Mouse (Mus musculus): Measurements from ENCODE around the gene Olfr572.

Gene Olfr572

GRCm38 (mm10) chr7:102924109-102924508 is at the start of gene Olfr572:
Gene Olfr572, plus strand, starts transcription at chr7:102924409.
- no peak for DNase-seq (ENCODE audit: low spot score in 2 of 2)

GRCm38 (mm10) chr7:102876822-102877221 is 47.4 kb upstream of the Olfr572 start, which contains the start of gene Olfr568:
Gene Olfr568, plus strand, starts transcription at chr7:102877122.
- no peak for DNase-seq (ENCODE audit: low spot score in 2 of 2)

DNA sequence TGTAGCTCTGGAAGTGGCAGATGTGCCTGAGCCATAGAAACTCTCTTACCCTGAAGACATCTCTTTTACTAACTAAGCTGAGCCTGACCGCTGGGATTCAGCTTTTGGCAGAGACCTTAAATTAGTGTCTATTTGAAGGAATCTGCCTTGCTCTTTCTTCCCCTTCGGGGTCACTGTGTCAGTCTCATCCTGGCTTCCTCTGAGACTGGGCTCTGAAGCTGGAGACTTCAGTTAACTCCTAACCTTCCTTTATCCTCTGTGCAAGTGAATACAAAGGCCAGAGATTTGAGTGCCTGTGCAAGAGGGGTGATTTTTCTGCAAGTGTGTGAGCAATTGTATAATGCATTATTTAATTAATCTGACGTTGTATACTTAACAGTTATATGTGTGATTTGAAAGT is 33.4 kb upstream of the Olfr572 start, which contains the start of gene Olfr569:
Olfr569 (minus strand) TSS at position 101 of the 400 bp plus-strand sequence.
- DNase-seq (ENCODE audit: low spot score in 2 of 2), result no peak

GRCm38 (mm10) chr7:102915261-102915660 is 8.9 kb upstream of the Olfr572 start:
- no peak for DNase-seq (ENCODE audit: low spot score in 2 of 2)

DNA sequence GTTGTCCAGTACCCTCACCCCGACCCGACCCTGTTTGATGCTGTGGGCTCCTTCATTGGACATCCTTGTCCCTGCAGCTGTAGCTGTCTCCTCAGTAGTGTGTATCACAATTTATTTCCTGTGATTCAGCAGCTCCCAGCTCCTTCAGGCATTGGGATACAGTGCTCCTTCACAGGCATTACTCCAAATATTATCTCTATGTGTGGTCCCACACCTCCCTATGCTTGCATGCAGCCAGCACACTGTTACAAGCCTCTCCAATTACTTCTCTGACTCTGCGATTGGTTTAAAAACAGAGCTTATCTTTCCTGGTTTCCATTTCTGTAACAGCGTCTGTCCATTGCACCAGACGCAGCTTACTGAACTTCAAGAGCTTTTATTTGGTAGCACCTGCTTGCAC is 7.8 kb upstream of the Olfr572 start:
- DNase-seq (ENCODE audit: low spot score in 2 of 2), result no peak

DNA sequence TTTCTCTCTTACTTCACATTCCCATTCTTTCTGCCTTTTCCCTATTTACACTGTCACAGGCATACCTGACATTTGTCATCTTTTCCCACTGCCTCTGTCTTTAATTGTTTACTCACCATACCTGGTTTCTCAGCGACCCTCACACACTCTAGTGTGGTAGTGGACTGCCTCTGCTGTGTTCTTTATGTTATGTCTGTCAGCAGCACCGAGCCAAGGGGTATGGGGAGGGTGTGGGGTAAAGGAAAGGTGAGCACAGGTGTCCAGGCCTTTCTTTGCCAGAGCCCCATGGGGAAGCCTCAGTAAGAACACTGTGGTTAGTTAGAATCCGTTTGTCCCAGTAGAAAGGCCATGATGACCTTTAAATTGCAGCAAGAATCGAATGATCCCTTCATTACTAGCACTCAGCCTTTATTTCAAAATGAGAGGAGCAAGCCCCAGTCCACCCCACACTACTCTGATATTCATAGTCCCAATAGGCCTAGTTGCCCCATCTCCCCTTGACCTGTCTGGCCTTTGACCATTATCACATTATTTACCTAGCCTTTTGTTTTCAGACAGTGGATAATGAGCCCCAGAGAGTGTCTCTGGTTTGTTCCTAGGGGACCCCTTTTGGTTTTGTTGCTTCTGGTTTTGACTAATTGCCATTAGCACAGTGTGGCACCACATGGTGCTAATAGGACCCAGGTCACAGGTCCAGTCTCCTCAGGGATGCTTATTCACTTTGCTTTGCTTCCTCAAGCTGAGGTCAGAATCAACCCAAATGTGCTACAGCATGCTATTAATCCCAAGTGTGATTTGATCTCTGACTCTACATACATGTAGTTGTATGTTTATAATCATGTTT is 7.0 kb upstream of the Olfr572 start, which contains the start of gene Olfr571:
Olfr571 (minus strand) TSS at position 505 of the 844 bp plus-strand sequence.
- no peak for DNase-seq (ENCODE audit: low spot score in 2 of 2)

DNA sequence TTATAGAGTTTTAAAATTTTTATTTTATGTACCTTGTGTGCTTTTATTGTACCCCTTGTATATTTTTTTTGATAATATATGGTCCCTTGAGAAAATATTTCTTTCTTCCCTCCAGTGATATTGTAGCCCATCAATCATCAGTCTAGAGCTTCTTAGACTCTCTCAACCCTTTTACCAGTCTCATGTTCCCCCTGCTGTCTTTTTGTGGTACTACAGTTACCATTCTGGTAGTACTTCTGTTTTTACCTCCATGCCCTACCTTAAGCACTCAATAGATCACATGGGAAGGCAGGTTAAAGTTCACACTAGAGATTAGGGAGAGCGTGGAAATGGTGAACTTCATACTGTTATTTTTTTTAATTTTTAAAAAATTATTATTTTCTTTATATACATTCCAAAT is 4.6 kb upstream of the Olfr572 start:
- no peak for DNase-seq (ENCODE audit: low spot score in 2 of 2)

DNA sequence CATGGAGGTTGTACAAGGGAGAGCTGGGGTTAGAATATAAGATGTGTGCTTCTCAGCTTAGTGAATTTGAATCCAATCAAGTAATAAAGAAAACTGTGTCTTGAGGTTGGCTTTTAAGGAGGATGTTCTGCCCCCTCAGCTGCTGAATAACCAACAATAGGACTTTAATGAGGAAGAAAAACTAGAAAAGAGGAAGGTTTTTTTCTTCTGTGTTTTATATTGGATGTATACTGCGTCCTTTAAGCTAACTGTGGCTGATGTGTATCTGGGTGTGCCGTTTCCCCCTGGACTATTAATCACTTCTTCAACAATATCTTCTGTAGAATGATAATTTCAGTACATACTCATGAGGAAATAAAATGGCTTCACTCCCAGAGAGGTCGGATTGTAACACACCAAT is 2.9 kb downstream of the Olfr572 start:
- DNase-seq (ENCODE audit: low spot score in 2 of 2), result no peak

DNA sequence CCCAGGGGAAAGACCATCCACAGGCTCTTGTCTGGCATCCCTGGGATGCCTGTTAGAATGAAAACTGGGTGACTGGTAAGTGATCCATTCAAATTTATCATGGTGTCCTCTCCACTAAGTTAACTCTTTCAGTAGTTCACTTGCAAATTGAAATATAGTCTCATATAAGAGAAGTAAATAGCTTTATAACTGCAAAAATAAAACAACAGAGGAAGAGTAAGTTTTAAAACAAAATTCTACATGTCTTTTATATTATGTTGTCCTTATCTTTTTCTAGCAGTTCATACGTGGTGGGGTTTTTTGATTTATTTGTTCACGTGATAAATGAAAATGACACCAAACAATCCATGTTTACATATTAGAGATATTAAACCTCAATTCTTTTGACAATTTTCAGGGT is 18.3 kb downstream of the Olfr572 start, which contains the start of gene Olfr573-ps1:
Olfr573-ps1 (minus strand) TSS at position 101 of the 400 bp plus-strand sequence.
- DNase-seq (ENCODE audit: low spot score in 2 of 2), result no peak

DNA sequence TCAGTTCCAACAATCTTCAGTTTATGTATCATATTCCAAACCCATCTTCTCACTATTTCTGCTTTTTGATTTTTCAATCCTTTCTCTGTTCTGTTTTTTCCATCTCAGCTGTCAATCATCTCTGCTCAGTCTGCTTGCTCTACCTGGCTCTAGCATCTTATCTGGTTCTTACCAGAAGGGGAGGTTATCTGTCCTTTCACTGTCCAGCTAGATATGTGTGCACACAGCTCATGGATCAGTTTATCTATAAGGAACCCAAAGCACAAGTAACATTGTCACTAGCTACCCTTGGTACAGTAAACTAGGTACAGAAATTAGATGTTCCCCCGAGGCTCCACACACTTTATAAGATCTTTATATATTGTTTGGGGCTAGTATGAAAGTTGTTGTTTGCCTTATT is 19.2 kb downstream of the Olfr572 start:
- no peak for DNase-seq (ENCODE audit: low spot score in 2 of 2)

DNA sequence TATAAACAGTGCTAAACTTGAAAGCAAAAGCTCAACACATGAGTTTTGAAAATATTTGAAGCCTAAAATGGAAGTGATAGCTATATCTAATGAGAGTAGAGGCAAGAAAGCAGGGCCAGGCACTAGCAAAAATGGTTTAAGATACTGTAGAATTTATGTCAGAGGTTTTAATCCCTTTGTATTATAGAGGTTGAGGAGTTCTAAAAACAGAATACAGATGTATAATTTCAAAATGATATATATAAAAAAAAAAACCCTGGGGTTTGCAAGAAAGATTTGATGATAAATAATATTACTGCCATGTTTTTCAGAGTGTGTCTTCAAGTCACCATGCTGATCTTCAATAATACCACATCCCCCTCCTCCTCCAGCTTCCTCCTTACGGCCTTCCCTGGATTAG is 24.0 kb downstream of the Olfr572 start, which contains the start of gene Olfr574:
Olfr574 (plus strand) TSS at position 301 of the 400 bp plus-strand sequence.
- no peak for DNase-seq (ENCODE audit: low spot score in 2 of 2)

GRCm38 (mm10) chr7:102950732-102951131 is 26.5 kb downstream of the Olfr572 start:
- DNase-seq (ENCODE audit: low spot score in 2 of 2), result no peak

- DNase-seq (ENCODE audit: low spot score in 2 of 2), result no peak
These were observed 33.9 kb downstream of the Olfr572 start for GRCm38 (mm10) chr7:102958137-102958536.

- no peak for DNase-seq (ENCODE audit: low spot score in 2 of 2)
These were observed 34.4 kb downstream of the Olfr572 start, which contains the start of gene Olfr575 for GRCm38 (mm10) chr7:102958593-102958992. Gene Olfr575, minus strand, starts transcription at chr7:102958775.

- no peak for DNase-seq (ENCODE audit: low spot score in 2 of 2)
These were observed 38.2 kb downstream of the Olfr572 start, which contains the start of gene Olfr576 for GRCm38 (mm10) chr7:102962360-102962759. Gene Olfr576, plus strand, starts transcription at chr7:102962660.

GRCm38 (mm10) chr7:102974399-102974798 is 50.2 kb downstream of the Olfr572 start:
- DNase-seq (ENCODE audit: low spot score in 2 of 2), result no peak

DNA sequence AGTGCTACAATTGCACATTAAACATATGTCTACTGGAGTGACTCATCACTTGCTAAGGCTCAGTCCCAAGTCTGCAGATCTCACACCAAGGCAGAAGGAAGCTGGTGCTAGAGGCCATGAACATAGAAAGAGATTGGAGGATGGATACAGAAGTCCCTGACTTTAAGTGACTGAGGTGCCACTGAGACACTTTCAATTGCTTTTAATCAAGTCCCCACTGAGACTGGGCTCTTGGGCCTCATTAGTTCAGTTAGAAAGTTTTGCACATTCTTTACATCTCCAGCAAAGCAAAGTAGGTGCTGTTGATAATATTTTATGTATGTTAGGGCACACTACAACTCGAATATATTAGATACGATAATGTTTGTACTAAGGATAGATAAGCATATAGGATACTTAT is 51.6 kb downstream of the Olfr572 start, which contains the start of gene Olfr577:
Olfr577 (minus strand) TSS at position 101 of the 400 bp plus-strand sequence.
- DNase-seq (ENCODE audit: low spot score in 2 of 2), result no peak

Measured in spleen, postnatal 36 days (tissue).